Mouse (Mus musculus) kidney, postnatal 36 days (tissue): ENCODE results near the gene Blmh.

ENCODE experiments used
- DNase-seq, 2 experiments: peaks; one replicate each; pipeline ENCODE4 v3.0.0; 2021 to 2022; ENCODE audit warnings: mixed read lengths in 2 of 2

The Blmh gene

DNA sequence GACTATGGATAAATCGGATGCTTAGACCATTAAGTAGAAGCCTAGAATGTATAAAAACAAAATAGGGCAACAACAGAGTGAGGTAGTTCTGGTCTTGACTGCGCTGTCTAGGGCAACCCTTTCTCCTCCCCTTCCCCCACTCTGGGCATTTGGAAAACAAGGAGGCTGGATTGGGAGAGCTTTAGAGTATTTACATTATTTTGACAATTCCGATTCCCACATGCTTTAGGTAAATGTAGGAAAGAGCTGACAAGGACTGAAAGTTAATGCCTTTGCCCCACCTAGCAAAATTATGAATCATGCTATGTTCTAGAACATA is 7.4 kb upstream of the Blmh start:
- DNase-seq = no peak

- peak in 1 of 2 experiments; percentile 38 for DNase-seq
Measured at GRCm38 (mm10) chr11:76920607-76921006, 4.0 kb upstream of the Blmh start.

DNA sequence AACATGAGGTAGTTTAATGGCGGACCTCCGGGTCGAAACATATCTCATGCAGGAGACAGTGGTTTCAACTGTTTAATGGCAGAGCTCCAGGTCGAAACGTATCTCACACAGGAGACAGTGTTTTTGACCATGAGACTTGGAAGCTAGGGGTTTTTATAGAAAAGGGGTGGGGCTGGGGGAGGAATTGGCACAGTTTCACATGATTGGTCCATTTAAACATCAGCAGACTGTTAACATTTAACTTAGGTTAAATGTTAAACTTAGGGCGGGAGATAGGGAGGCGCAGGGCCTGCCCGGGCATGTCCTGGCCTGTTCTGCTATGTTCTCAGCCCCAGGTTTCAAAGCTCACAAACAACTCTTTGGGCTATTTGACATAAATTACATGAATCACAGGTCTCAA is 4.0 kb downstream of the Blmh start:
- peak; percentile 49 to 79 for DNase-seq

DNA sequence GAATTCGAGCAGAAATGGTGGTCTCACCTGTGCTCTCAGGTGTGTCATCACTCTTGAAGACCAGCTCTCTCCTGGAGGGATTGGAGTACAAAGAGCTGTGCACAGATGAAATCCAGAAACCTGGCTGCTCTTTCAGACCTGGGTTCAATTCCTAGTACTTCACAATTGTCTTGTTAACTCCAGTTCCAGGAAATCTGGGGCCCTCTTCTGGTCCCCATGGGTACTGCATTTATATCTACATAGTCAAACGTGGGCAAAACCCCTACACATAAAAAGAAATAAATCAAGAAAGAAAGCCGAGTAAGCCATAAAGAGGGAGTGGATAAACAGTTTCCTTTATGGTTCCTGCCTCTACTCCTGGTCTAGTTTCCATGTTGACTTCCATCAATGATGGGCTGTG is 8.6 kb downstream of the Blmh start:
- DNase-seq = no peak

- no peak for DNase-seq
Measured at GRCm38 (mm10) chr11:76936578-76936977, 12.0 kb downstream of the Blmh start.

GRCm38 (mm10) chr11:76944839-76945238 is 20.2 kb downstream of the Blmh start:
- DNase-seq = no peak

DNA sequence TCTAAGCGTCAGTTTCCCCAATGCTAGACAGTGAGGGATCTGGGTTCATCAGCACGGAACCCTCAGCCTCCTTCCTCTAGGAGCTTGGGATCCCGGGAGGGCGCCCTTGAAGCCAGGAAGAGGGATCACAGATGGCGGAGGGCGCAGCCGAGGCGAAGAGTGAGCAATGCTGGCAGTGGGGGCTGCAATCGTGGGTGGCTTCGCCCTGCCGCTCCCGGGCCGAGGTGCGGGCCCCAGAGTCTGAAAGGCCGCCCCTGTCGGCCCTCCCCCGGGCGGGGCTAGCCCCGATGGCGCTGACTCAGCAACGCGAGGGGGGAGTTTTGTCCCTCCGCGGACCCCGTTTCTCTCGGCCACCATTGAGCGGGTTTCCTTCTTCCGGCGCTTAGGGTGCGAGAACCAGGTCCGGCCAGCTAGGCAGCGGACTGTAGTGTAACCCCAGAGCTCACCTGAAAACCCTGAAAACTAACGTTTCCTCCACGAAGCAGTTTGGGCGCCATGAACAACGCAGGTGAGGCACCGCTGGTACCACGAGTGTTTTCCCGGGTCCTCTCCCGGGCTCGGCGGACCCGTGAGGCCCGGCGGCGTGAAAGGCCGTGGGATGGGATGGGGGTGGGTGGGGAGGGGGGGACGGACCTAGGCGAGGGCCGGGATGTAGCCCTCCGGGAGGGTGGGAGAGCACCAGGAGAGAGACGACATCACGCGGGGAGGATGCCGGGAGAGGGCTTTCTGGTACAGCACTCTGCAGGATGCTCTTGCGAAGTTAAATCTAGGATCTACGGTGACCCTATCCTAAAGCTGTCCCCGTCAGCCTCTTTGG is 21.0 kb downstream of the Blmh start:
- DNase-seq = peak; percentile 94 to 97

DNA sequence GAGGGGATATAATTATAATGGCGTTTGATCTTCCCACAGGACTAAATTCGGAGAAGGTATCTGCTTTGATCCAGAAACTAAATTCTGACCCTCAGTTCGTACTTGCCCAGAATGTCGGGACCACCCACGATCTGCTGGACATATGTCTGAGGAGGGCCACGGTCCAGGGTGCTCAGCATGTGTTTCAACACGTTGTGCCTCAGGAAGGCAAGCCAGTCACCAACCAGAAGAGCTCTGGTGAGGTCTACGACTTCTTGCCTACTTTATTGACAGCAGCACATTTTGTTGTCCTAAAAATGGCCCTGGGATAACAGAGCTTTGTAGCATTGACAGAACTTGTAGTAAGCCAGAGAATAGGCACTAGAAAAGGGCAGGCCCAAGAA is 21.6 kb downstream of the Blmh start:
- DNase-seq = peak in 1 of 2 experiments; percentile 16

DNA sequence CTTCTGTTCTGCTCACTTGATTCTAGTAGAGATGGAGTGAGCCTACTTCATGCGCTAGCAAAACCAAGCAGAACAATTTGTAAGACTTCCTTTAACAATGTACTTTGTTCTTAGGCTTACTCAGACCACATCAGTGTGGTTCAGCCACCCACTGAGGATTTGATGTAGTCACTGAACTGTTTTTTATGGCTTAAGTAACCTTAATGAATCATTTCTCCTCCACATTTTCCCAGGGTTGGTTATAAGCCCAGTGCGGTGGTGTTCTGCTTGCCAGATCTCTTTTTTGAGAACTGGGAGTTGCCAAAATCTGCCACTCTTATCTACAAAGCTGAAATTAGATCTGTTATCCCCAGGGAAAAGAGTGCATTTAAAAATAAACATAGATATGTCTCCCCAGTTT is 28.9 kb downstream of the Blmh start:
- peak in 1 of 2 experiments; percentile 33 for DNase-seq

DNA sequence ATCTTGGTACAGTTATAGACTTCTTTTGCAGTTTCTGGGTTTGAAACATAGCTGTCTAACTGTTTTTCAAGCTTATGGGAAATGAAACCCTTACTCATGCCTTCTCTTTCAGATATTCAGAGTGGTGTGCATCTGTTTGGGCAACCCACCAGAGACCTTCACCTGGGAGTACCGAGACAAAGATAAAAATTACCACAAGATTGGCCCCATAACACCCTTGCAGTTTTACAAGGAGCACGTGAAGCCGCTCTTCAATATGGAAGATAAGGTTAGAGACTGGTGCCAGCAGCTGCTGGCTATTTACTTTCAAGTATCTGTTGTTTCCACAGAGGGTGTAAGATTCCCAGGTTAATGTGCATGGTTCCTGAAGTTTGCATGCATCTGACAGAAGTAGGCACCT is 41.1 kb downstream of the Blmh start:
- no peak for DNase-seq

- DNase-seq = no peak
Measured at GRCm38 (mm10) chr11:76970328-76970727, 45.7 kb downstream of the Blmh start.

DNA sequence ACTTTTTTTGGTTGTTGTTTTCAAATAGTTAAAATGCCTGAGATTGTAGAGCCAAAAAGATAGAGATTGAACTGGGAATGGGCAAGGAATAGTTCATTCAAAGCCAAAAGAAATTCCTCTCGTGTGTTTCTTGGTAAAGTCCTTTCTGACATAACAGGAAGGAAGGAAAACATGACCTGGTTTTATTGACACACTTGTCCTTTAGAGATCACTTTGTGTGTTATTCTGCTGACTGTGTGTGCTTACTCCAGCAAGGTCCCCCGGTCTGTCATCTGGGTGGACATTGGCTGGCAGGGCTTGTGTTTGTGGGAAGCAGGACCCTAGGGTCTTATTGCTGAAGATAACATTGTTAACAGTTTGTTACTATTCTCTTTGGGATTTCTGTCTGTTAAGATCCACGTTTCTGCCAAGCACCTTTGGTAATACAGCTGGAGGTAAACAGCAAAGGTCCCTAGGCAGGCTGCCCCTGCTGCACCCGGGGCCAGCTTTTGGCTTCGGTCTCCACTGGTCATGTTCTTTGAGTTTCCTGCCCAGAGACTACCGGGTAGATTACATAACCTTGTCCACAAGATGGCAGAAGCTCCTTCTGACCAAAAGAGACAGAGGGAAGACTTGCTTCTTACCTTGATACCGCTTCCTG is 50.2 kb downstream of the Blmh start:
- peak in 1 of 2 experiments; percentile 17 for DNase-seq

DNA sequence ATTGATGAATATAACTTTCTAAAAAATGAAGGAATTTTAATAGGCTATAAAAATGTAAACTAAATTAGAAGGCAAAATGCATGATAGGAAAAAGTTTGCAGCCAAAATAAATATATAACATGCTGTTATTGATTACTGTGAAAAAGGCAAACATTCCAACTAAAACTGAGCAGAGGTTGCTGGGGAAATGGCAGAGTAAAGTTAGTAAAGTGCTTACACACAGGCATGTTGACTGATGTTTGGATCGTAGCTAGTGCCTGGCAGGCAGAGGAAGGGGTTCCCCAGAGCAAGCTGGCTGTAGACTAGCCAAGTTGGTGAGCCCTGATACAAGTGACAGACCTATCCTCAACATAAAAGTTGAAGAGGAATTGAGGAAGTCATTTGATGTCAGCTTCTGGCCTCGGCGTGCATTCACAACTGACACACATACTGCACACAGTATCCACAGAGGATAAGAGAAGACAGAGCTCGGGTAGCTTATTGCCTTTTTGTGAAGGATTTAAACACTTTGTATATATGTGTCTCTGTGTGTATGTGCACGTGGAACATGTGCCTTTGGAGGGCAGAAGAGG is 57.0 kb downstream of the Blmh start:
- DNase-seq = no peak

- no peak for DNase-seq
Measured at GRCm38 (mm10) chr11:76982415-76982814, 57.8 kb downstream of the Blmh start.

- no peak for DNase-seq
Measured at GRCm38 (mm10) chr11:76983641-76984040, 59.0 kb downstream of the Blmh start.

- DNase-seq = no peak
Measured at GRCm38 (mm10) chr11:76984173-76984572, 59.6 kb downstream of the Blmh start.

GRCm38 (mm10) chr11:76990839-76991238 is 66.2 kb downstream of the Blmh start:
- no peak for DNase-seq

- no peak for DNase-seq
Measured at GRCm38 (mm10) chr11:76992886-76993285, 68.3 kb downstream of the Blmh start.

GRCm38 (mm10) chr11:76995966-76996672 is 71.5 kb downstream of the Blmh start:
- peak in 1 of 2 experiments; percentile 13 for DNase-seq

DNA sequence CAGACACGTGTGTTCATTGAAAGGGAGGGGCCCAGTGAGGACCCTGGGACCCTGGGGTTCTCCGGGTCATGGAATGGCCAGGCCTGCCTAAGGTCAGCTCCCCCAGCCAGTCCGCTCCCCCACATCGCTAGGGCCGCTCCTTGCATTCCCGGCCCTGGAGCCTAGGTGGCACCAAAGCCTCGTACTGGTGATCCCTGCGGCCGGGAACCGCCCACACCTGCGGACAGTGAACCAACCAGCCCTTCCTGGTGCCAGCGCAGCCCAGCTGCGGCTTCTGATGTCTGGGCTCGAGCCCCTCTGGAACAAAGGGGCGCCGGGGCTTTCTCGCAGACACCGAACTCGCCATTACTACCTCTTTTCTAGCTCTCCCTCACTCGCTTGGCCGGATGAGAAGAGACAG is 72.7 kb downstream of the Blmh start:
- peak; percentile 81 to 93 for DNase-seq

DNA sequence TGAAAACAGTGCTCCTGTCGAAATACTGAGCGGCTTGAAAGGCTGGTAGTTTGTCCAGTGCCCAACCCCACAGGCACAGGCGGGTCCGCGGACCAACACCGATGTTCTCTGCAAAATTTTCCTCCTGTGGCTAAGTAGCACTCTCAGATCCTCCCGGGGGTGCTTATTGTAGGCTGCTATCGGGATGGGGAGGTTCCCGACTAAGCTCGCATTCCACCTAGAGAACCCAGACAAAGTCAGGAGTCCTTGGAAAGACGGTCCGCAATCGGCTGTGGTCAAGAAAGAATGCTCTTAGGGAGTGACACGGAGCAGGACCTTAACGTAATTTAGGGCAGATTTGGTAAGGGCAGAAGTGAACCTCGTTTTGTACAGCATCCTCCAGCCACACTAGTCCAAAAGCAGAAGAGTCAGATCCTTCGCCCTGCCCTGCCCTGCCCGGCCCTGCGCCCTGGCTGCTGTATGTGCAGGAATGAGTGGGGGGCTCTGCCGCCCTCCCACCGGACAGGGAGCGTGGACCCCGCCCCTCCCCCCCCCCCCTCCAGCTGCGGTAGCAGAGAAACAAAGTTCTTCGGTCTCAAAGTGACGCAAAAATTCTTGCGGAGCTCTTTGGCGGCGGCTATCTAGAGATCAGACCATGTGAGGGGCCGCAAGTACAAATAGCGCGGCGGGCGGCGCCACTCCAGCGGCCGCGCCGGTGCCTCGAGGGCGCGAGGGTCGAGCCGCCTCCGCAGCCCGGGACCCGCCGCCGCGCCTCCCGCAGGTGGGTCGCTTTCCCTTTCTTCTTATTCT is 73.5 kb downstream of the Blmh start, which contains the start of gene Slc6a4:
Gene Slc6a4 (plus strand): TSS at position 688 of the 789 bp plus-strand sequence.
- peak in 1 of 2 experiments; percentile 22 for DNase-seq

DNA sequence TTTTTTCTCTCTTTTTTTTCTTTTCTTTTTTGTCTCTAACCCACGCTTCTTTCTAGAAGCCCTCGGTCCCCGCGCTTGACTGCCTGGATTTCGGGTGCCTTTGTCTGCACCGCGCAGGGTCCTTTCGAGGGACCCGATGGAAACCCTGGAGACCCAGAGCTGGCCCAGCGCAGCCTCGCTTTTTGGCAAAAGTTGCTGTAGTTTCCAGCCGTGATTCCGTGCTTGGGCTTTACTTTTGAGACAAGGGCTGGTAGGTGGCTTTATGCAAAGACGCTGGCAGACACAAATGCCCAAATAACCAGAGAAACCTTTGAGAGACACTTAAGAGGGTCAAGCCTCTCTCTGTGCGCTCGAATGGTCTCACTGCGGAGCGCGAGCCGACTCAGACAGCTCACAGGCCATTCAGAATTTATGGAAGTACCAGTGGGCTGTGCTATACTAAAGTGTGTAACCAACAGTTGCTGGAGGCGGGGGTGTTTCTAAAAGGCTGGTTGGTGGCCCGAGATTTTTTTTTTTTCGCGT is 74.2 kb downstream of the Blmh start:
- DNase-seq = peak in 1 of 2 experiments; percentile 12
